Mouse (Mus musculus) layer of hippocampus, adult 9-11 months (tissue): ENCODE data around the gene Wdfy1.

Source experiments
- DNase-seq: peaks from one replicate; pipeline ENCODE4 v3.0.0; 2022

Gene Wdfy1

DNA sequence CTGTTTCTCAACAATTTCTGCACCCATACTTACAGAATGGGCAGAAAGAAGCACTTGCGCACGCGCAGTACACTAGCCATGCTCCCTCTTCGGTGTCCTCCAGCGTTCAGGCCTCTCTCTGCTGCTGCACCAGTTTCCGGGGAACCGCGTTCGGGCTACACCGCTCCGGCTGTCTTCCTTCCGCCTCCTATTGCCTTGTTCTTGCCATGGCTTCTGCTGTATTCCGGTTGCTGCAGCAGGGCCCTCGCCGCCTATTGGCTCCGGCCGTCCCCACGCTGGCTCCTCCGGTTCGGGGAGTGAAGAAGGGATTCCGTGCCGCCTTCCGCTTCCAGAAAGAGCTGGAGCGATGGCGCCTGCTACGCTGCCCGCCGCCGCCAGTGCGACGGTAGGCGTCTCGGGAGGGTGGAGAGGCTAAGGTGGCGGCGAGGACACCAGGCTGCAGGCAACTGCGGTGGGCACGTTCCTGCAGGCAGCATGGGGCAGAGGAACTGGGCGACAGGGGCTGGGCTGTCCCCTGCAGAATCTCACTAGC, at the start of gene Wdfy1, which contains the start of gene Mrpl44:
Wdfy1 (minus strand) TSS at position 217 of the 532 bp plus-strand sequence.
Mrpl44 (plus strand) TSS at position 92 of the 532 bp plus-strand sequence.
- DNase-seq: peak; percentile 96

DNA sequence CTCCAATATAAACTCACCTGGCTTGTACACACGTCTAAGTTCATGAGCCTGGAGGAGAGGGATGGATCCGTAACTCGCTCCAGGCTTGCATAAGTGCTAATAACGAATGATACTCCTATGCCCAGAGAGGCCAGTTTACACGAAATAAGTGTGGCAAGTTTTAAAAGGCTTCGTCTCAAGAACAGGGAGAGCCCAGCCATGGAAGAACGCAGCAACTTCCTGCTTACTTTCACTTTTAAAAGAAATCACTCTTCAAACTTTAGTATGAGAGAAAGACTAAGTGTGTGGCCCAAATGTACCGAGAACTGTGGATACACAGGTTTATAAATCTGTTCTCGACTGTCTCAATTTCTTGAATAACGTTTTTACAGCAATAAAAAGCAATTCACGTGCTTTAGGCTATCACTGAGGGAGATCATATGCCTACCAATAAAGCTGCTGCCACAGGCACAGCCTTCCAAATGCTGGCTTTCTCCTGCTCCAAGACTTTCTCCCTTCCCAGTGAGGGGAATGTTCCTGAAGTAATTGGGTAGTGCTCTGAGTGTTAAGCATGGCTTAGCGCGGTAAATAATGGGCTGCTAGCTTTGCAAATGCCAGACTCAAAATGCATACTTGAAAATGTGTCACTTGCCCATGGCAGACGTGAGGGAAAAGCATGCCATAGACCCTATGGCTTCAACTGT, 48.1 kb upstream of the Wdfy1 start:
- no peak for DNase-seq

DNA sequence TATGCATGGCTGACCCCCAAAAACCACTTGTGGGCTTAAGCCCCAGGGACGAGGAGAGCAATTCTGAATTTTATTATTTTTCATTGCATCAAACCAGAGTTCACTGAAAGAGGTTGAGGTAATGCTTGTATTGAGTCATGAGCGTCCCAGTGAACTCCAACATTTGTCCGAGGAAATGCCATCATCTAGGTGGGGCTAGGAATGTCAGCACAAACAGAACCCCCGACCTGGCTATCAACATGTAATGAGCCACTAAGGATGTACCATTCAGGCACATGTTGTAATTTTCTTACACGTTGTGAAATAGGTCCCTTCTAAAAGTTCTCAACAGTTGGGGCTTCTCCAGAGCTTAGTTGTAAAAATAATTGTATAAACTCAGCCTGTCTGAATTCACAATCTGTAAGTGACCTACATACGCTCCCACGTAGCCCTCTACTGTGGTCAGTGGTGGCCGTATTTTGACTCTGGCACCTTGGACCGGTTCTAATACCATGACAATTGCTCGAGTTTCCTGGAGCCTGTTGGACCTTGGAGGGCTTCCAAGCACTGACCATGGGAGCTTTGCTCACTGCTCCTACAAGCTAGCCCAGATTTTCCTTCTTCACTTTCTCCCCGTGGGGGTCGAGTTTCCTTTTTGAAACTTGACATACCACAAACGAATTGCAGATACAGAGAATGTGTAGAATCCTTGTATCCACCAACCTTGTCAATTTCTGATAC, 47.0 kb upstream of the Wdfy1 start:
- DNase-seq: peak; percentile 34

DNA sequence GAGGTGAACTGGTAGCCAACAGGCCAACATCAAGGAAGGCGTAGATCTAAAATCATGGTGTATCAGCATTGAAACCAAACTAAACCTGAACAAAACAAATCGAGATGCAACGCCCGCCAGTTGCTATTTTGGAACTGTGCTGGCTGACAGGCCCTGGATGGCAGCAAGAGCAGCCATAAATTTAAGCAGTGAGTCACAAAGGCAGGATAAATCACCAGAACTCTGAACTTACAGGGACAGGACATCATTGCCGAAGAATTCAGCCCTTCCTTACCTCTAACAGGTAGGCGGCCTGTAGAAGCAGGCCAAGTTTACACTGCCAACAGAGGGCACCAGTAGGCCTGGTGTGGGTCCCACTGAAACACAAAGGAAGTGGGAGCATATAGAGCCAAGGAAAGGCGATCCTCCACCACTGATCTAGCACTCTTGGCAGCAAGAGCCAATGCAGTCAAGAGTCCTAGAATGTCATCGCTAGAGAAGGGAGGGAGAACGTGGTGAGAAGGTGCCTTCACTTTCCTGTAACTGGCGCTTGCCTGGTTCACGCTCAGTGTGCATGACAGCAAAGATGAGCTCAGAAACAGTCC, 43.4 kb upstream of the Wdfy1 start:
- DNase-seq: no peak

DNA sequence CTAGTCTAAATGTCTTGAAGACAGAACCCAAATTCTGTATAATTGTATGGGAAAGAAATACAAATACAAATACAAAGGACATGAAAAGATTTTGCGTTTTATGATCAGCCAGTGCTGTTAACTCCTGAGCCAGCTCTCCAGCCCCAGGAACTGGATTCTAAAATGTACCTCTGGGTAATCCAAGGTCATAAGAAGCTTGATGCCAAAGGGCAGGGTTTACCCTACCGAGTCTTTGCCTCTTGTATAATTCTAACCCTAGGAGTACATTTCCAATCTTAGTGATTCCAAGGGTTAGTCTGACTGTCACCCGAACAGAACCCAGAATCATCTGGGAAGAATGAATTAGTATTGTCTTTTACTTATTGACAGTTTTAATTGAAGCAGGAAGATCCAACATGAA, 39.5 kb upstream of the Wdfy1 start:
- no peak for DNase-seq

DNA sequence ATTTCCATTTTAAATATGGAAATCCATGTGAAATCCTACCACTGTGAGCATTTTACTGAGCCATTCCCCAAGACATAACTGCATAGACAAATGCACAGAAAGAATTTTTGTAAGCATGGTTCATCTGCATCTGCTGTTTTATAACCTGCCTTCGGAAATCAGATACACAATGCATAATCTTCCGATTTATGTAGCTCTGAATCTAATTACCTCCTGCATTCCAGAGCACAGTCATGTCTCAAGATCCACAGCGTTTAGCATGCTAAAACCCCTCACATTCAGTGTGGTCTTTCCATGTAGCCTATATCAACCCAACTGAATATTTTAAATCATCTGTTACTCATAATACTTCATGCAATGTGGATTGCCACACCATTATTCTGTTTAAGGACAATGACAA, 33.5 kb upstream of the Wdfy1 start:
- DNase-seq: no peak

DNA sequence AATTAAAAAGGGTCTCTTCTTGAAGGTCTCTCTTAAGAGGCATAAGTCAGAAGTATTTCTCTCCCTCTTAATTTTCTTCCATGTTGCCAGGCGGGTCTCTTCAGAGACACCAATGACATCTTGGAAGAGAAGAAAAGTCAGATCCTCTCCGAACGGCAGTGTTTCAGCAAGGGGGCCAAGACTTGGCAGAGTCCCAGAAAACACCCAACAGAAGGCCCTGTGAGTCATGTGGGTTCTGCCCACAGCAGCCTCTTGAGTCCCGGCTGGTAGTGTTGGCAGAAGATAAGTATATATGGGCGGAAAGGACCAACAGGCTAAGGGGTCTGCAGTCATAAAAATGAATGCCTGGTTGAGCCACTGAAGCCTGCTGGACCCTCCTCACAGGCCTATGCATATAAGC, 30.9 kb upstream of the Wdfy1 start:
- peak; percentile 27 for DNase-seq

DNA sequence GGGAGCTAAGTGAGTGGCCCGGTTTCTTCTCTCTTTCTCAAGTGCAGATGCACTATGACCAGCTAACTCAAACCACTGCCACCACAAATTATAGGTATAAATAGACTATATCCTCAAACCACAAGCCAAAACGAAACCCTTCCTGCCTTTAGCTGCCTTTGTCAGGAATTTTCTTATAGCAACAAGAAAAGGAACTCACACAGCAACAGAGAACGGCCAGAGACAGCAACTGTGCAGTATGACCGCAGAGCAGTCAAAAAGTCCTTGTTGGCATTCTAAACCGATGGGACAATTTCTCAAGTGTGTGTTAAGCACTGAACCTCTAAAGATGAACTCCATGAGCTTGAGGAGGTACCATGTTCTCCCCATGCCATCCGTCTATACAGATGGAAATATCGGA, 27.7 kb upstream of the Wdfy1 start:
- no peak for DNase-seq

DNA sequence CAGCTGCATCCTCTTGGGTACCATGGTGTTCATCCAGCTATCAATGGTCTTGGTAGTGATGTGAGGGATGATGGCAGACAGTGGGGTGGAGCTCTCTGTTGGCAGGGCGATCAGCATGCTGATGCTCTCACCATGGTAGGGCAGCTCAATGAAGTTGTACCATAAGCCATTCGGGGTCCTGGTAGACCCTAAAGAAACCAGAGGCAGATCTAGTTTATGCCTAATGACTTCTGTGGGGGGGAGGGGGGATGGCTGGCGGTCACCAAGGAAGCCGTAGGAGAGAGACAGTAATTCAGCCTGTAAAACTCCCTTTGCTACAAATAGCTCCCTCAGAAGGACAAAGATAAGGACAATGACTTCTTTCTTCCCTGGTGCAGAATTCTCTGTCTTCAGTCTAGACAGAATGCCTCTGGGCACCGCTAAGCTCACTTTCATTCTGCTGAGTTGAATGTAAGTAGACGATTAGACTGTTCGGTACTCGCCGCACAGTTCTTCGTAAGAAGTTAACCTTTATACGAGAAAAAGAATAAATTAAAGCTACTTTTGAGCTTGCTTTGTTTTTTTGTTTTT, 27.0 kb upstream of the Wdfy1 start:
- no peak for DNase-seq

DNA sequence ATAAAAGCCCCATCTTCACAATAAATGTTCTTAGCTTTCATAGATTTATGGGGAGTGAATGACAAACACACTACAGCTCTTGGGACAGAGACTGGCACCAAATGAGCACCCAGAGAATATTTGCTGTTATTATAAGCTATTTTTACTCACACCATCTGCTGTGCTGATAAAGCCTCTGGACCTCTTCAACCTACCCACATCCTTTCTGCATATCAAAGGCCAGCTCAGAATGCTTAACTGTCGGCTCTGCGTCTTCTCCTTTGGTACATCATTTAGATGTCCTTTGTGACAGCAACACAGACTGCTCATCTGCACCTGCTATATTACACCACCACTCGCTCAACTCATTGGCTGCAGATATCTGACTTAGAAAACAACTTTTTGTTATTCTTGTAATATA, 21.1 kb upstream of the Wdfy1 start:
- DNase-seq: no peak

DNA sequence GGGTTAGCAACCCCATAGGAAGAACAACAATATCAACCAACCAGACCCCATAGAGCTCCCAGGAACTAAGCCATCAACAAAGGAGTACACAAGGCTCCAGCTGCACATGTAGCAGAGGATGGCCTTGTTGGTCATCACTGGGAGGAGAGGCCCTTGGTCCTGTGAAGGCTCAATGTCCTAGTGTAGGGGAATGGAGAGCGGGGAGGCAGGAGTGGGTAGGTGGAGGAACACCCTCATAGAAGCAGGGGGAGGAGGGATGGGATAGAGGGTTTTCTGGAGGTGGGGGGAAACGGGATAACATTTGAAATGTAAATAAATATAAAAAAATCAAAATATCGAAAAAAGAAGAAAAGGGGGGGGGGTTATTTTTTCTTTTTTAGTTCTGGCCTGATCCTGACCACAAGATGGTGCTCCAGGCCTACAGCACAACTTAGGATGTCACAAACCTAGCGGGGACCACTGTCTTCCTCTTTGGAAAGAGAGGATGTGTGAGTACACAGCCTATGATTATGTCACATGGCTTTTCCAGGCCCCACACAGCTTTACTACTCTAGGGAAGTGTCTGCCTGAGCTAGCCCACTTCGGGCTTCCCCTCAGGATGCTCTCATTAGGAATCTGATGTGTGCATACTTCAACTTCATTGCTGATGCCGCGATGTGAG, 10.5 kb upstream of the Wdfy1 start:
- DNase-seq: no peak

DNA sequence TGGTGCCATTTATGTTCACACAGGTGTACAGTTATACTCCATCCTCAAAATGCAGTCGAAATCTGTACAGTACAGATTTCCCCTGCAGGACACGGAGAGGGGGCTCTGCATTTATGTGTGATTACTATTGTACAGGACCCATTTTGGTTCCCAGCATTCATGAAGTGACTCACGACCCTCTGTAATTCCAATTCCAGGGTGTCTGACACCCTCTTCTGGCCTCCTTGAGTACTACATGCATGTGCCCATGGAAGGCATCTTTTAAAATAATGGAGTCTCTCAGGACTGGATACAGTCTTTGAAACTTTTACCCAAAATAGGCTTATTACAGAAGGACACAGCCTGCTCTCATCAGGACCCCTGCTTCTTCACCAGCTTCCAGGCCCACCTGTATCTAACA, 6.5 kb upstream of the Wdfy1 start:
- DNase-seq: no peak

DNA sequence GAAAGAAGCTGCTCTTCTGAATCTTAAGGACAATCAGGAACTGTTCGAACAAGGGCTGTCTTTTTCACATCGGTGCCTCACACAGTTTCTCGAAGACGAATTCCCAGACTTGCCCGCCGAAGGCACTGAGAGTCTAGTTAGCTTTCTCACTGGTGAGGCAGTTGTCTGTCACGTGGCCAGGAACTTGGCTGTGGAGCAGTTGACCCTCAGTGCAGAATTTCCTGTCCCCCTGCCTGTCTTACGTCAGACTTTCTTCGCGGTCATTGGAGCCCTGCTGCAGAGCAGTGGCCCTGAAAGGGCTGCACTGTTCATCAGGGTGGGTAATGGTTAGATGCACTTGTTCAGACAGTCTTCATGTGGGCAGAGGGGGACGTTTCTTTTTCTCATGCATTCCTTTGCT, 2.1 kb upstream of the Wdfy1 start:
- no peak for DNase-seq

DNA sequence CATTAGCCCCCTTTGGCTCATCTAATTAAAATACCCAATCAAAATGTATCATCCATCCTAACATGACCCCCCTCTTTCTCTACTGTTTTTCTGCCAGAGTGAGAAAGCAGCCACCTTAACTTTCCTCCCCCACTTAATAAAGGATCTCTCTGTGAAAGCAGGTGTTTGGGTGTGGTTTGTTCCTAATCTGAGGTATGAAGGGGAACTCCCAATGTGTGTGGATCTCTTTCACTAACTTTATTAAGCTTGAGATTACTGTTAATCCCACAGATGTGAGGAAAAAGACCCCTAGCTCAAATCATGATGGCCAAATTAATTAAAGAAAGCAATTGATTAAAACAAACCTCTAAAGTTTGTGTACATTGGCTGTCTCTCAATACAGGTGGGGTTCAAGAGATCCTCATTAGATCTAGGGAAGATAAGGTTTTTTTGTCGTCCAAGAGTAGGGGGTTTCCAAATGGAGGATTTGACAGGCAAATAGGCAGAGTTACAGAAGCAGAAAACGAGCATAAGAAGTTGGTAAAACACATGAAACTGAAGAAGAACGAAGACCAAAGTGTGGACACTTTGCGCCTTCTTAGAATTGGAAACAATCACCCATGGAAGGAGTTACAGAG, 1.7 kb downstream of the Wdfy1 start:
- DNase-seq: no peak

DNA sequence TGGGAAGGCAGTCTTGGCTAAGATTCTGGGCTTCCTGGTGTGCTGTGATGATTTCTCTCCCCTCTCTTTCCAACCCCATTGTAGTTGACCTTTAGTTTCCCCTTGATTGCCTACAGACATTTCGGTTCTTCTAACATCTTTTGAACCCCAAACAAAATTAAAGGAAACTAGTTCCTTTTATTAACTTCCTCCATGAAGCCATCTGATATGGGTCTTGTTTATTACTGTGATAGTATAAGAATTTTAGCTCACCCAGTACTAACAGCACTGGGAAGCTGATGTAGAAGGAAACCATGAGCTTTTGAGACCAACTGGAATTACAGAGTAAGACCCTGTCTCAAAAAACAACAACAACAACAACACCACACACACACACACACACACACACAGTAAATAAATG, 7.7 kb downstream of the Wdfy1 start:
- DNase-seq: no peak

DNA sequence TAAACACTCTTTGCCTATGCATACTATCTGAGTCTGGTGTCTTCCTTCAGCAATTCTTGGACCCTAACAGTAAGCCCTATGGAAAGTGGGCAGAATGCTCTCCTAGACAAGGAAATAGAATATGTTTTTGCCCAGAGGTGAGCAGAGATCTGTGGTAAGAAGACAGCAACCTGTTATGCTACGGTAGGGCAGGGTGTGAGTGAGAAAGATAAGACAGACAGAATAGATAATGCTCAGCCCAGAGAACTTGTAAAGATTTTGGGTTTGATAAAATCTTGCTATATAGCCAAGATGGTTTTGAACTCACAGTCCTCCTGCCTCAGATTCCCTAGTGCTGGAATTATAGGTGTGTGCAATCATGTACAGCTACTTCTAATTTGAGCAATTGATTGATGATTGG, 11.5 kb downstream of the Wdfy1 start:
- DNase-seq: no peak

DNA sequence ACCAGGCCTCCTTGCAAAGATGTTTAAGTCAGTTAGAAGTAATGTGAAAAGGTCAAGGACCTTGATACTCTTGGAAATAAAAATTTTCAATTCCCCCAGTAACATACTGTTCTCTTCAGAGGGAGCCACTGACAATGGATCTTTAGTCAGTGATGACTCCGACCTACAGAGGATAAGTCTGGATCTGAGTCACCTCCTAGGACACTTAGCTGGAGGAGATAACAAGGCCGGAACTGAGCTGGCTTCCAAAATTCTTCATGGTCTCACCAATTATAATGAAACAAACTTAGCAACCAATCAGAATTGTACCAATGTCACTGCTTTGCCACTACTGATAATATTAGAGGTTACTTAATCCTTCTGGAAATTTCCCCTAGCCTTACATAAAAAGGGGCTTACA, 11.9 kb downstream of the Wdfy1 start:
- DNase-seq: no peak

DNA sequence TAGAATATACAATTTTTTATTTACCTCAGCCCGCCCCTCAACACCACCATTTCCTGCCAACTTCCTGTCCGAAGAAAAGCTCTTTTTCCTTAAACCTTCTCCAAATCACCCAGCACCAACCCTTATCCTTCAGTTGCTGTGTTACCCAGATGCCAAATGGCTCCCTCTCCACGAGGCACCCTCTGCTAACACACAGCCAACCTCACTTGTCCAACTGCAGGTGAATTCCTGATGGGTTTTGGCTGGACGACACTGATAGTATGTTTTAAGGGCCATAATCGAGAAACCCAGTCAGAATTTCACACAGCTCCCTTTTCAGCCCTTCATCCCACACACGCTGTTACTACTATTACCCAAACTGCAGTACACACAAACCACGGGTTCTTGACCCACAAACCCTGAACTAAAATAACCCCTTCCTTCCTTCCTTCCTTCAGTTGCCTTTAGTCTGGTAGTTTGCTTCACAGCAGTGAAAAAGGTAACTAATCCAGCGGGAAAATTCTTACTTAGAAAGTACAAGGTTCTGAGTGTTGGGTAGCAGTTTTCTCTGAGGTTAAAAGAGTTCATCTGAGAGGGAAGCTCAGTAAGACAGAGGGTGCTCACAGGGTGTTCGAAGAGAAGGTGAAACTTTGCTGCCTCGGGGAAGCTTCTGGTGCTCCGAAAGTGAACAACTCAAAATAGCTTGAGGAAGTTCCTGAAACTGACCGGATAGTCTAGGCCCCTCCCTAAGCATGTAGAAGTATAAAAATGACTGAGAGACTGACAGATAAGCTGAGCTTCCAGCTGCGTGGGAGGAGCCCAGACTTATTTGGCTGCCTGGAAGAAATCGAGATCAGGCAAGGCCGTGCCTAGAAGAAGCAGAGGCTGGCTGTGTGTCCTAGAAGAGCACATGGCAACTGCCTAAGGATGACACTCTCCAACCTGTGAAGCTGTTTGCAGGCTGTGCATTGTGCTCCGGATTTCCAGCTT, 13.4 kb downstream of the Wdfy1 start:
- no peak for DNase-seq

DNA sequence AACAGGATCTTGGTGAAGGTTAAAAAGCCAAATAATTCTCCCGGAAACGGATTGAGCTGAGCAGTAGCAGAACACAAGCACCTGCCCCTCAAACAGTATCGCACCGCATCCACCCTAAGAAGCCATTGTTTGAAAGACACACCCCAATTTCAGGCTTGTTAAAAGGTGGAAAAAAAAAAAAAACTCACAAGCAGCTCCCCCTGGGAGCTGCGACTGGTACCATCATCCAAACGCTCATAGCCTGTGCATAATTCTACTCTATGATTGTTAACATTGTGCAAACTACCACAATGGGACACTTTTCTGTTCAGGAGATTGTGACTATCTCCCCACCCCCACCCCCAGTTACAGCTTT, 14.0 kb downstream of the Wdfy1 start:
- no peak for DNase-seq

DNA sequence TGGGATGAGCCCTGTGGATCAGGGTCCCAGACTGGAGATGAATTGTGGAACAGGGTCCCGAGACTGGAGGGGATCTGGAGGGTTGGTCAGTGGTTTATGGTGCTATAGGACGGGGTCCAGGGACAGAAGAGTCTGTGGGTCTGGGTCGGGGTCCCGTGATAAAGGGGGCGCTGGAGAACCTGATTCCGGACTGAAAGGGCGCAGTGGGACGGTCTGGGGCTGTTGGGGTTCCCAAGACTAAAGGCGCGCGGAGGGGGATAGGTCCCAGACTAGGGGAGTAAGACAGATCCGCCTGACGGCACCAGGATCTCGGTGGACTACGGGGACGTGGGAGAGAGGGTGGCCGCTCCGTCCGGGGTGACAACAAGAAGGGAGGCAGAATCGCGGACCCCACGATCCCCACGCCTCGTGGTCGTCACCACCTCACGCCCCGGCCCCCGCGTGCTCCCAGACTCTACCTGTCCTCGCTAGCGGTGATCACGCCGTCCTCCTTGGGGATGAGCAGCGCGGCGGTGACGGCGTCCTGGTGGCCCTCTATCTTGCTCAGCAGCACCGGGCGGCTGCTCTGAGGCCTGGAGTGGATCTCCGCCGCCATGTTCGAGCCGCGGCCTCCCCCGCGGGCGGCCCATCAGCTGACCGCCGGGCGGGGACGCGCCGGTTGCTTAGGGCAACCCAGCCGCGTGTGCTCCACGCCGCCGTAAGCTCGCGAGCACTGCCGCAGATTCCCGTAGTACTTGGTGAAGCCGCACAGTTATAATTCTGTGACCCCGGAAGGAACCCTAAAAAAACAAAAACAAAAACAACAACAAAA, 14.6 kb downstream of the Wdfy1 start:
- peak; percentile 88 for DNase-seq

DNA sequence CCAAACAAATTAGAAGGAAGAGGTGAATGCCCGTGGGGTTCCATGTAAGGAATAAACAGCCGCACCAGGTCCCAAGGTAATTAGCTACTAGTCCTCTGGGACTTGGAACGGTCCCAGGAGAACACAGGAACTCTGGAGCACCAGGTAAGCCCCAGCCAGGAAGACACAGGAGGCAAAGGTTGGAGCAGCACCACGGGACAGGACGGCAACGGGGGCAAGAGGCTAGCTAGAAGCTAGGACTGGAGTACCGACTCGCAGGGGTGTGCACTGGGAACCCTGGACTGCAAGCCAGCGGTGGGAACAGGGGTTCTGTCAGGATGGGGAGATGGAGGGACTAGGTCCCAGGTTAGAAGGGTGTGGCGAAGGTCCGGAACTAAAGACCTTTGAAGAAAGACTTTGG, 15.3 kb downstream of the Wdfy1 start:
- no peak for DNase-seq
